Mouse (Mus musculus) hindbrain, embryonic 12.5 days (tissue): ENCODE data around the gene Smyd5. TPM values are rescaled to one million over a fixed set of nuclear protein-coding genes. Genes with fewer than 3 reads are reported as not detected.
"Not testable (repeated sequence)": the region's sequence is repeated elsewhere in the genome, so short reads cannot be mapped to it uniquely, and the experiment has no call there.

Experiments
- ATAC-seq: fragments of 200-750 bp; cut with Nextera tagmentation; 2 replicates; pipeline ENCODE4 v1.8.0; 2017; ENCODE audit warnings: moderate TSS enrichment; ENCODE audit not compliant: low FRiP score
- H3K27ac ChIP-seq: fragments of 300-500 bp; sonication (generic); 2 replicates; pipeline ENCODE4 v1.5.1; 2016; ENCODE audit warnings: mild to moderate bottlenecking
- H3K27me3 ChIP-seq: fragments of 300-500 bp; sonication (generic); 2 replicates; pipeline ENCODE4 v1.6.1; 2016; ENCODE audit warnings: mild to moderate bottlenecking
- H3K36me3 ChIP-seq: fragments of 300-500 bp; sonication (generic); 2 replicates; pipeline ENCODE4 v1.6.1; 2016; ENCODE audit warnings: mild to moderate bottlenecking
- H3K4me1 ChIP-seq: fragments of 300-500 bp; sonication (generic); 2 replicates; pipeline ENCODE4 v1.6.1; 2016
- H3K4me2 ChIP-seq: fragments of 300-500 bp; sonication (generic); replicated peaks from 2 replicates; pipeline ENCODE4 v1.6.1; 2016; ENCODE audit warnings: mild to moderate bottlenecking
- H3K4me3 ChIP-seq: fragments of 300-500 bp; sonication (generic); 2 replicates; pipeline ENCODE4 v1.5.1; 2016; ENCODE audit warnings: mild to moderate bottlenecking
- H3K9ac ChIP-seq: fragments of 300-500 bp; sonication (generic); 2 replicates; pipeline ENCODE4 v1.6.1; 2016; ENCODE audit warnings: mild to moderate bottlenecking, moderate library complexity
- H3K9me3 ChIP-seq: fragments of 300-500 bp; sonication (generic); replicated peaks from 2 replicates; pipeline ENCODE4 v1.6.1; 2016; ENCODE audit warnings: mild to moderate bottlenecking
- WGBS: fragments of 180-500 bp; shearing (Covaris S2); methylation state at CpG from one replicate; pipeline ENCODE4 v1.1.7; 2016; 5-methylcytosine and 5-hydroxymethylcytosine counted together
- polyA plus RNA-seq: library from polyadenylated mRNA; unstranded; fragments of >200 nt; fragmentation: Nextera tagmentation; extraction: Ambion mirVana; gene quantifications from 2 replicates; pipeline ENCODE4 v1.2.1, GENCODE M21; 2016

The Smyd5 gene
- polyA plus RNA-seq, 1 experiment from 2014 or later, result 59.8 TPM

- Histone ChIP-seq H3K27ac (no peak within 1 kb of the TSS), H3K9ac (no peak within 1 kb of the TSS; the same call in 1 of the 2 replicates), H3K36me3 (no peaks in the 10 kb centered on the region), H3K4me2 (0 out of 2 replicates have a peak within 1 kb of the TSS, but pooled peaks have one; percentile 1), H3K9me3 (no peaks in the 10 kb centered on the region), H3K27me3 (peaks cover 29% of the 10 kb centered on the region), H3K4me1 (0 out of 2 replicates have a peak, but pooled peaks cover 6% of the 10 kb centered on the region), H3K4me3 (no peak within 1 kb of the TSS)
- WGBS, result 12% methylated on average over 28 of the region's 28 CpGs
- no peak for ATAC-seq
Observed at GRCm38 (mm10) chr6:85423836-85424379, 7.9 kb upstream of the Smyd5 start, which contains the start of gene Noto. Gene Noto (plus strand): TSS chr6:85423886.

DNA sequence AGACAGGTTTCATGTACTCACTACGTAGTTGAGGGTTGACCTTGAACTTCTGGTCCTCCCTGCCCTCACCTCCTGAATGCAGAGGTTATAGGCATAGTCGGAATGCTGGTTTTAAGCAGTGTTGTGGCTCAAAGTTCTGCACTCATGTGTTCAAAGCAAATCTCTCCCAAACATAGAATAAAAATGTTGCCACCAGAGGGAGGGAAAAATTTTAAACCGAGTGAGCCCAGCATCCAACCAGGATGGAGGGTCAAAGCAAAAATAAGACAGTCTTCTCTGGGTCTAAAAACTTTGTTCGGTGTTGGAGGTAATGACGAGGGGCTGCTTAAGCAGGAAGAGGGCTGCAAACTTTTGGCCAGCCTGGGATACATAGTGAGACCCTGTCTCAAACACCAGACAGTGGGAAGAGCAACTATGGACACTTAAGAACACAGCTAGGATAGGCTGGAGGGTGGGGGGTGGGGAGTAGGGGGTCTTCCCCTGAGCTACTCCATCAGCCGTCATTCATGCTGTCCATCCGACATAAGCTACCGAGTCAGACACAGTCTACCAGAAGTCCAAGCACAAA, 431 bp upstream of the Smyd5 start:
- Histone ChIP-seq H3K4me3 (peak overlapping the region; percentile 90), H3K4me2 (peak overlapping the region; percentile 90), H3K9me3 (no peaks in the 10 kb centered on the region), H3K4me1 (peaks cover 9% of the 10 kb centered on the region; the same call in 1 of the 2 replicates), H3K27me3 (peaks cover 12% of the 10 kb centered on the region; the same call in 1 of the 2 replicates), H3K27ac (no peak overlapping the region), H3K9ac (peak overlapping the region; percentile 77), H3K36me3 (no peaks in the 10 kb centered on the region)
- peak; percentile 68 for ATAC-seq
- 53% methylated on average over 8 of the region's 8 CpGs for WGBS

- no peak overlapping the region for H3K9ac ChIP-seq
- no peaks in the 10 kb centered on the region for H3K27me3 ChIP-seq
- H3K36me3 ChIP-seq, result peaks cover 7% of the 10 kb centered on the region
- no peak overlapping the region for H3K4me2 ChIP-seq
- WGBS, result 80% methylated on average over 5 of the region's 5 CpGs
- H3K27ac ChIP-seq, result no peak overlapping the region
- no peaks in the 10 kb centered on the region for H3K9me3 ChIP-seq
- H3K4me3 ChIP-seq, result no peak overlapping the region
- ATAC-seq, result no peak
- peaks cover 9% of the 10 kb centered on the region; the same call in 1 of the 2 replicates for H3K4me1 ChIP-seq
Observed at GRCm38 (mm10) chr6:85433865-85434264, 2.1 kb downstream of the Smyd5 start.

GRCm38 (mm10) chr6:85436204-85436603, 4.4 kb downstream of the Smyd5 start:
- Histone ChIP-seq H3K4me3 (no peak overlapping the region), H3K36me3 (peaks cover 29% of the 10 kb centered on the region), H3K27me3 (no peaks in the 10 kb centered on the region), H3K9ac (no peak overlapping the region), H3K4me1 (peaks cover 9% of the 10 kb centered on the region; the same call in 1 of the 2 replicates), H3K9me3 (no peaks in the 10 kb centered on the region), H3K27ac (no peak overlapping the region), H3K4me2 (no peak overlapping the region)
- 83% methylated on average over 1 of the region's 1 CpGs for WGBS
- ATAC-seq, result no peak

- no peak overlapping the region for H3K9ac ChIP-seq
- 86% methylated on average over 5 of the region's 6 CpGs for WGBS
- no peak for ATAC-seq
Observed at GRCm38 (mm10) chr6:85436631-85437030, 4.8 kb downstream of the Smyd5 start.

GRCm38 (mm10) chr6:85441142-85441541, 9.4 kb downstream of the Smyd5 start:
- 94% methylated on average over 4 of the region's 4 CpGs for whole genome bisulfite sequencing
- H3K36me3 ChIP-seq, result peaks cover 62% of the 10 kb centered on the region
- ATAC-seq, result no peak
- no peaks in the 10 kb centered on the region for H3K9me3 ChIP-seq
- H3K4me1 ChIP-seq, result no peaks in the 10 kb centered on the region
- no peak overlapping the region for H3K4me2 ChIP-seq
- no peak overlapping the region for H3K4me3 ChIP-seq
- H3K27ac ChIP-seq, result no peak overlapping the region
- H3K9ac ChIP-seq, result no peak overlapping the region
- no peaks in the 10 kb centered on the region for H3K27me3 ChIP-seq

More at GRCm38 (mm10) chr6:85436631-85437030, 4.8 kb downstream of the Smyd5 start:
- Histone ChIP-seq H3K36me3 (peaks cover 34% of the 10 kb centered on the region), H3K4me1 (peaks cover 9% of the 10 kb centered on the region; the same call in 1 of the 2 replicates), H3K27me3 (no peaks in the 10 kb centered on the region), H3K4me2 (no peak overlapping the region), H3K27ac (no peak overlapping the region), H3K4me3 (no peak overlapping the region), H3K9me3 (no peaks in the 10 kb centered on the region)

GRCm38 (mm10) chr6:85443488-85444233, 11.9 kb downstream of the Smyd5 start:
- H3K4me3 ChIP-seq, result no peak overlapping the region
- H3K9me3 ChIP-seq, result no peaks in the 10 kb centered on the region
- H3K4me2 ChIP-seq, result no peak overlapping the region
- peaks cover 73% of the 10 kb centered on the region for H3K36me3 ChIP-seq
- no peak overlapping the region for H3K9ac ChIP-seq
- no peak overlapping the region for H3K27ac ChIP-seq
- 91% methylated on average over 3 of the region's 3 CpGs for WGBS
- no peaks in the 10 kb centered on the region for H3K4me1 ChIP-seq
- no peaks in the 10 kb centered on the region for H3K27me3 ChIP-seq
- ATAC-seq, result no peak

GRCm38 (mm10) chr6:85444266-85444965, 12.6 kb downstream of the Smyd5 start:
- H3K36me3 ChIP-seq, result peaks cover 66% of the 10 kb centered on the region
- no peaks in the 10 kb centered on the region for H3K27me3 ChIP-seq
- H3K4me1 ChIP-seq, result no peaks in the 10 kb centered on the region
- WGBS, result 90% methylated on average over 8 of the region's 8 CpGs
- no peak overlapping the region for H3K9ac ChIP-seq
- ATAC-seq, result no peak
- H3K4me3 ChIP-seq, result no peak overlapping the region
- H3K27ac ChIP-seq, result no peak overlapping the region
- H3K4me2 ChIP-seq, result no peak overlapping the region
- H3K9me3 ChIP-seq, result no peaks in the 10 kb centered on the region

- Histone ChIP-seq H3K4me3 (no peak overlapping the region), H3K4me2 (no peak overlapping the region), H3K27me3 (no peaks in the 10 kb centered on the region), H3K4me1 (no peaks in the 10 kb centered on the region), H3K9ac (no peak overlapping the region), H3K36me3 (peaks cover 57% of the 10 kb centered on the region), H3K27ac (no peak overlapping the region), H3K9me3 (no peaks in the 10 kb centered on the region)
- WGBS, result 79% methylated on average over 5 of the region's 5 CpGs
- no peak for ATAC-seq
Observed at GRCm38 (mm10) chr6:85445286-85445685, 13.5 kb downstream of the Smyd5 start.

DNA sequence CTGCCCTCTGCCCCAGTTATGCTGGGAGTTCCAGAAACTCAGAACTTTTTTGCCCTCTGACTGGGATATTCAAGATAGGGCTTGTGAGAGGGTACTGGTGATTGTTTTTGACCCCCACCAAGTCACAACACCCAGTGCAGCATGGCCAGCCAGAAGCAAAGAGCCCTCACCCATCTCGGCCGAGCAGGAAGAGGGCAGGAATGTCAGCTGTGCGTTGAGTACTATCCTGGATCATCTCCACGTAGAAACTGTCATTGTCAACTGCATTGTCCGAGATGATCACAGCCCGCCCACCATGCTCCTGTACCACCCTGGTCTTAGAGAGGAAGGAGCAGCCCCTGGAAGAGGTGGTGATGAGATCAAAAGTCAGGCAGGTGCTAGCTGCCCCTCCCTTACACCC, 15.6 kb downstream of the Smyd5 start:
- Histone ChIP-seq H3K4me3 (no peak overlapping the region), H3K27me3 (no peaks in the 10 kb centered on the region), H3K9me3 (no peaks in the 10 kb centered on the region), H3K36me3 (peaks cover 40% of the 10 kb centered on the region), H3K4me1 (peaks cover 5% of the 10 kb centered on the region), H3K4me2 (no peak overlapping the region), H3K9ac (no peak overlapping the region), H3K27ac (no peak overlapping the region)
- ATAC-seq, result no peak
- 88% methylated on average over 6 of the region's 6 CpGs for WGBS

GRCm38 (mm10) chr6:85450140-85450539, 18.4 kb downstream of the Smyd5 start:
- WGBS, result 74% methylated on average over 1 of the region's 1 CpGs

More at GRCm38 (mm10) chr6:85450140-85450539, 18.4 kb downstream of the Smyd5 start:
- peaks cover 27% of the 10 kb centered on the region for H3K4me1 ChIP-seq
- peak overlapping the region; percentile 83 for H3K4me2 ChIP-seq
- H3K9me3 ChIP-seq, ATAC-seq, H3K27me3 ChIP-seq, H3K9ac ChIP-seq, H3K27ac ChIP-seq: not testable (repeated sequence)
- H3K4me3 ChIP-seq, result 0 out of 2 replicates have a peak overlapping the region, but pooled peaks have one; percentile 79
- H3K36me3 ChIP-seq, result peaks cover 26% of the 10 kb centered on the region
